Mouse (Mus musculus) kidney, postnatal 0 days (tissue): ENCODE results near the gene Mras. TPM values are rescaled to one million over a fixed set of nuclear protein-coding genes. Genes with fewer than 3 reads are reported as not detected.

Experiments used
- ATAC-seq: fragments of 200-750 bp; cut with Nextera tagmentation; replicated peaks from 2 replicates; pipeline ENCODE4 v1.8.0; 2017; ENCODE audit warnings: low read depth, moderate number of reproducible peaks, moderate TSS enrichment, moderate library complexity; ENCODE audit not compliant: low FRiP score
- DNase-seq: peaks from one replicate; pipeline ENCODE4 v3.0.0-alpha.2; 2016; ENCODE audit warnings: low spot score
- H3K27ac ChIP-seq: fragments of 300-500 bp; sonication (generic); 2 replicates; pipeline ENCODE4 v1.5.1; 2014; ENCODE audit warnings: mild to moderate bottlenecking
- H3K27me3 ChIP-seq: fragments of 300-500 bp; sonication (generic); 2 replicates; pipeline ENCODE4 v1.6.1; 2014; ENCODE audit warnings: low read length, mixed read lengths; ENCODE audit not compliant: insufficient read depth
- H3K36me3 ChIP-seq: fragments of 300-500 bp; sonication (generic); 2 replicates; pipeline ENCODE4 v1.6.1; 2014; ENCODE audit warnings: low read length, mixed read lengths; ENCODE audit not compliant: insufficient read depth
- H3K4me1 ChIP-seq: fragments of 300-500 bp; sonication (generic); replicated peaks from 2 replicates; pipeline ENCODE4 v1.6.1; 2014; ENCODE audit warnings: antibody characterized with exemption, low read length, mixed read lengths; ENCODE audit not compliant: insufficient read depth
- H3K4me2 ChIP-seq: fragments of 300-500 bp; sonication (generic); 2 replicates; pipeline ENCODE4 v1.6.1; 2014; ENCODE audit warnings: mild to moderate bottlenecking, low read length, moderate library complexity, mixed read lengths
- H3K4me3 ChIP-seq: fragments of 300-500 bp; sonication (generic); replicated peaks from 2 replicates; pipeline ENCODE4 v1.5.1; 2014; ENCODE audit warnings: low read depth, low read length
- H3K9ac ChIP-seq: fragments of 300-500 bp; sonication (generic); 2 replicates; pipeline ENCODE4 v1.6.1; 2014; ENCODE audit warnings: low read depth, low read length
- H3K9me3 ChIP-seq: fragments of 300-500 bp; sonication (generic); replicated peaks from 2 replicates; pipeline ENCODE4 v1.6.1; 2016; ENCODE audit warnings: low read length, inconsistent platforms, mixed read lengths
- CTCF ChIP-seq: IDR thresholded peaks from 2 replicates; pipeline ENCODE4 v1.5.1; 2016; ENCODE audit warnings: antibody characterized with exemption, low read depth, mild to moderate bottlenecking, moderate library complexity
- WGBS: fragments of 180-500 bp; shearing (Covaris S2); extraction: QIAGEN DNeasy Blood & Tissue Kit; methylation state at CpG from one replicate; pipeline ENCODE4 v1.1.7; 2014; 5-methylcytosine and 5-hydroxymethylcytosine counted together
- polyA plus RNA-seq: library from polyadenylated mRNA; unstranded; fragments of >200 nt; fragmentation: Nextera tagmentation; extraction: Ambion mirVana; gene quantifications from 2 replicates; pipeline ENCODE4 v1.2.1, GENCODE M21; 2015

The Mras gene
- polyA plus RNA-seq, 1 experiment from 2014 or later: 19.4 TPM

DNA sequence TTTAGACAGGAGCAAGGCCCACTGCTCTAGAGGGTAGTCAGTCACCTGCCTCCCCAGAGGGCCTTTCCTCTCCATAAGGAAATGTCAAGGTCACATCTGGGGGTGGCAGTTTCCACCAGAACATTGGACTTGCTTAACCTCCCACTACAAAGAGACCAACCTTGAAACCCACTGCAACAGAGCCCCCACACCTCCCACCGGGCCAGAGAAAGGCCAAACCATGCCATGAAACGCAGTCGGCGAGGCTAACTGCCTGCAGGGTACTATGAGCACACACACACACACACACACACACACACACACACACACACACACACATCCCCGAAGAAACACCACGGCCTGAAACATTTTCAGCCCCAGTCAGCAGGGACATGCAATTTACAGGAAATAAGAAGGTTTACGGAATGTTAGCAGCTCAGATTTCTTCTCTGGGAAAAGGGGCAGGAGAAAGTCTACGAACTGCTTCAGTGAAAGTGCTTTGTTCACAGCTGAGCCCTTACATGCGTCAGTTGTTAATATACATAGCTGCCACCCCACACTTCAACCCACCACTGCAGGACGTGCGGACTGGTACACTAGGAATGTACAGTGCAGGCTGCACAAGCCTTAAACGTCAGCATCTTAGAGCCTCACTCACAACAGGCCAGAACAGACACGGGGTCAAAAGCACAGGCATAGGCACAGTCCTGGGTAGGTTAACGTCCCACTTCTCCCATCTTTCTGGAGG is 2.1 kb downstream of the Mras start:
- Histone ChIP-seq H3K9me3 (no peaks in the 10 kb centered on the region), H3K36me3 (no peaks in the 10 kb centered on the region), H3K9ac (peak overlapping the region; percentile 44), H3K4me2 (peak overlapping the region; percentile 78), H3K27me3 (no peaks in the 10 kb centered on the region), H3K27ac (peak overlapping the region; percentile 73), H3K4me1 (peaks cover 26% of the 10 kb centered on the region), H3K4me3 (peak overlapping the region; percentile 66)
- ATAC-seq: peak; percentile 73
- TF ChIP-seq CTCF: no peak
- WGBS: 27% methylated on average over 14 of the region's 14 CpGs
- DNase-seq: peak; percentile 65

DNA sequence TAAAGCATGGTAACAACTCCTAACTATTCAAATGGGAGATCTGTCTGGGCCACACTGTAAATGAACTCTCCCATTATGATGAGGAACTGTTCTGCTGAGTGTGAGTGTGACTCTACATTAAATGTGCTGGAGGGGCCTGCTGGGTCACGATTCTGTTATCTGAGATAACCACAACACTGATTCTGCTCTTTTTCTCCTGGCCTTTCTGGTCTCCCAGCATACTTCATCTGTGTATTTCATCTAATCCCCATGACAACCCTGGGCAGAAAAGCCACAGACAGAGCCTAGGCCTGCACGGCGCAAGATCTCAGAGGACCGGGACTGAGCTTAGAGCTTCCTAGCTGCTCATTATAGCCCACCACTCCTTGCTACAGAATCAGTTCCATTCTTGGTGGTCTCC is 4.7 kb downstream of the Mras start:
- ATAC-seq: no peak
- Histone ChIP-seq H3K27me3 (no peaks in the 10 kb centered on the region), H3K4me2 (no peak overlapping the region), H3K36me3 (no peaks in the 10 kb centered on the region), H3K9me3 (no peaks in the 10 kb centered on the region), H3K4me3 (no peak overlapping the region), H3K4me1 (peaks cover 22% of the 10 kb centered on the region), H3K9ac (no peak overlapping the region), H3K27ac (no peak overlapping the region)
- no peak for DNase-seq
- 79% methylated on average over 4 of the region's 4 CpGs for WGBS
- no peak for TF ChIP-seq CTCF

DNA sequence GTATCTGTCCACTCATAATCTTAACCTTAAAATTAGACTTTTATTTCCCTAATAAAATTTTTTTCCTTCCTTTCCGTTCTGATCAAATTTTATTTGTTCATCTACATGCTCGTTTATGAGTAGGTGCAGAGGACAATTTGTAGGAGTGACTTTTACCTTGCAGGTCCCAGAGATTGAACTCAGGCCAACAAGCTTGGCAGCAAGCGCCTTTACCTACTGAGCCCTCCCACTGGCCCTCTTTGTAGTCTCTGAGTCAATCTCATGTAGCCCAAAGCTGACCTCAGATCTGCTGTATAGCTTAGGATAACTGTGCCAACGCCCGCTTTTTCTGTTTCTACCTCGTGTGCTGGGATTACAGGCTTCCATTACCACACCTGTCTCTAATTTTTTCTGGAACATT is 5.2 kb downstream of the Mras start:
- no peak for ATAC-seq
- no peak for DNase-seq
- 78% methylated on average over 6 of the region's 6 CpGs for WGBS

DNA sequence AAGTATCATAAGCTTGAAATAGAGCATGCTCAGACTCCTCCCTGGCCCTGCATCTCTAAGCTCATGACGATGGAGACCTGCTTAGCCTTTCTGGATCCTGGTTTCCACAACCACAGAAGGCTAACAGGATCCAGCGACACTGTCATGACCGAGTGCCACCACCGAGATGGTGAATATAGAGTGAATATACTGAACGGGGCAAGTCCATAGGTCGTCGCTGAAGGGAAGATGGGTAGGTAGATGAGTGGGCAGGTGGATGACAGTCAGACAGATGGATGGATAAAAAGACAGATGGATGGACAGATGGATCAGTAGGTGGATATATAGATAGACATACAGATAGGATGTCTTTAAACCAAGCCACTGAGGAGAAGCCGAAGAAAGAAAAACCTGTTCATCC is 5.8 kb downstream of the Mras start:
- Histone ChIP-seq H3K9me3 (no peaks in the 10 kb centered on the region), H3K36me3 (no peaks in the 10 kb centered on the region), H3K4me2 (no peak overlapping the region), H3K4me1 (peaks cover 16% of the 10 kb centered on the region), H3K27ac (no peak overlapping the region), H3K27me3 (no peaks in the 10 kb centered on the region), H3K4me3 (no peak overlapping the region), H3K9ac (no peak overlapping the region)
- ATAC-seq (no peak), DNase-seq (no peak)
- no peak for TF ChIP-seq CTCF
- WGBS: 90% methylated on average over 8 of the region's 8 CpGs

More for the DNA sequence above, 5.2 kb downstream of the Mras start:
- Histone ChIP-seq H3K9ac (no peak overlapping the region), H3K4me1 (peaks cover 17% of the 10 kb centered on the region), H3K27ac (no peak overlapping the region), H3K4me3 (no peak overlapping the region), H3K27me3 (no peaks in the 10 kb centered on the region), H3K9me3 (no peaks in the 10 kb centered on the region), H3K36me3 (no peaks in the 10 kb centered on the region), H3K4me2 (no peak overlapping the region)
- TF ChIP-seq CTCF: no peak

DNA sequence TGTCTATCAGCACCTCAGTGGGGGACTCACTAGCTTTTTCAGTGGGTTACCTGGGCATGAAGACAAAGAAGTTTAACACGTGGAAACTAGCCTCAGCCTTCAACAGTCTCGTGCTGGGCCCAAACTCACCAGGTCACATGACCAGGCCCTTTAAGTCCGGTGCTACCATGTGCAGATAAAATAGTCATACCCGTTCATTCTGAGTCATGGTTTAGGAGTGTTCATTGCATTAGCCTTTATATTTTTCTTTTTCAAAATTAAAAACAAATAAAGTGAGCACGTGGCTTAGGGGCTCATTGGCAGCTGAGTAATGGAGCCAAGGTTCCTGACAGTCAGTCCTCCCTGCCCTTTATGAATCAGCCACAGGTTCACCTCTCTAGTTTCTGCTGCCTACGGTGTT is 6.4 kb downstream of the Mras start:
- H3K27me3 ChIP-seq: no peaks in the 10 kb centered on the region
- ATAC-seq (no peak), DNase-seq (no peak)
- no peaks in the 10 kb centered on the region for H3K9me3 ChIP-seq
- H3K4me2 ChIP-seq: no peak overlapping the region
- no peak overlapping the region for H3K9ac ChIP-seq
- no peak for TF ChIP-seq CTCF
- no peak overlapping the region for H3K4me3 ChIP-seq
- peaks cover 17% of the 10 kb centered on the region for H3K4me1 ChIP-seq
- H3K27ac ChIP-seq: no peak overlapping the region
- no peaks in the 10 kb centered on the region for H3K36me3 ChIP-seq
- 69% methylated on average over 6 of the region's 6 CpGs for WGBS

DNA sequence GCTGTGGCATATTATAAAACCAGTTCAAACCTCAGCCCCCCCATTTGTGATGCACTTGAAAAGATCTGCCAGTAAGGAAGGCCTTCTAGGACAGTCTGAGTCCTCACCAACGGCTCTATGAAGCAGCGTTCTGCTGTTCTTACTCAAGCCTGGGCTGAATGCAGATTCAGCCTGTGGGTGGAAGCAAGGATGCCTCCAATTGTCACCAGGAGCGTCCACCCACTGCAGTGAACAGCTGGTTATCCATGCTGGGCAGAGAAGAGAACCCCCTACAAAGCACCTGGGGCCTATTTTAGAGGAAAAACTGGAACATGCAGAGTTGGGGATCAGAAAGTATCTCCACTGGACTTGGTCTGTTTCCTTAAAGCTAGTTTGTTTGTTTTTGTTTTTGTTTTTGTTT is 7.3 kb downstream of the Mras start:
- Histone ChIP-seq H3K36me3 (no peaks in the 10 kb centered on the region), H3K9me3 (no peaks in the 10 kb centered on the region), H3K4me2 (no peak overlapping the region), H3K4me1 (peaks cover 20% of the 10 kb centered on the region), H3K4me3 (no peak overlapping the region), H3K27me3 (no peaks in the 10 kb centered on the region), H3K27ac (no peak overlapping the region), H3K9ac (no peak overlapping the region)
- ATAC-seq (no peak), DNase-seq (no peak)
- 85% methylated on average over 3 of the region's 3 CpGs for WGBS
- no peak for TF ChIP-seq CTCF
